Mouse (Mus musculus): ENCODE results near the gene Bicd2.

DNA sequence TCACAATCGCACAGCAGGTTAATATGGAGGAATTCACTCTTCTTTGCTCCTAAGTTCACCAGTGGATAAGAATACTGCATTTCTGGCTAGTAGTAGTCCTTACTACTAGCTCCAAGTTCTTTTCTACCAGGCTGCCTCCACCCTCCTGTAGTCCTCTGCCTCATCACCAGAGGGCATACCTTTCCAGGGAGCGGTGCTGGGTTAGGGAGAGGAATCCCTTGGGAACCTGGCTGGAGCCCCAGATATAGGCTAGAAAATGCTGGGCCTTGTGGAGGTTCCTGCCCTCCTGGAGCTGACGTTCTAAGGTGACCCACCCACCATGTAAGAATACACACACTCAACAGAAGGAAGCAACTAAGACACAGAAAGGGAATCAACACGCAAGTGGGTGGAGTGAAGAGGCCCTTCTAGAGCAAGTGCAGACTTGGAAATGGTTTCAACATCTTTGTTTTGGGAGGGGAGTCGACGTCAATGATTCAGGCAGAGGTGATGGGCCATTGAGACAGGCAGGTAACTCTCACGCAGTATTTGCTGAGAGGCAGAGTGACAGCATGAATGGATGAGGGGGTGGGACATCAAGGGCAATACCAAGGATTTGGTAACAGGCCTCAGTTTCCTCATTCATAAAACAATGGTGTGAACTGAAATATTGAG, 2.4 kb upstream of the Bicd2 start:
- TF ChIP-seq CTCF (IDR thresholded peaks at IDR 0.05; ENCODE audit: low read depth) (peak; percentile 81), EP300 (IDR thresholded peaks at IDR 0.05; ENCODE audit: low read depth) (no peak)
